Mouse (Mus musculus): ENCODE data around the gene Agpat1. TPM values are rescaled to one million over a fixed set of nuclear protein-coding genes. Genes with fewer than 3 reads are reported as not detected.
A peak's percentile ranks its signal among the peaks of the same experiment; 100 is the strongest.

Gene Agpat1
- total and polyA plus RNA-seq, 3 experiments: 11.2 to 47.4 (median 44.4) TPM

DNA sequence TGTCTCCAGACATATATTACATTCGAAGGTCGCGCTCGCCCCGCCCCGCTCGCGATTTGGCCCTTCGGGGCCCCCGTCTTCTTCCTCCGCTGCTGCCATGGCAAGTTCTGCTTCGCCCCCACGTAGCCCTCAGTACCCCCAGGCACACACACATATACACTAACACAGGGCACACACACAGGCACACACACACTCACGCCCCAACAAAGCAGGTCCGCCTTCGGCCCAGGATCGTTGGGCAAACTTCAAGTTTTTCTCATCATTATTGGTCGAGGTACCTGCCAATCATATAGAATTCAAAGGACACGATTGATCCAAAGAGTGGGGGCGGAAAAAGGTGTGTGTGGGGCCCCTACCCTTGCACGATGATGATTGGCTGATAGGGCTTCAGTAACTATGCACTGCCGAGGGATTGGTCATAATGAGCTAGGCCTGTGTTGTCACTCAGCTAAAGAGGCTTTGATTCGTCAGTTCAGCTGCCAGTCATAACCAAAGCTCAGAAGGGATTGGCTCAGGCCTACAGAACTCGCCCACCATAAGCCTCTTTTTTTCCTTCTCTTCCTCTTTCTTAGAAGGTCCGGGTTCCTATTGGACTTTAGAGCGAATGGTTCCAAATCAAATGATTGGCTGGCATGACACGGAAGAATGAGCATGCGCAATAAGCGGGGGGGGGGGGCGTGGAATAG is 544 bp upstream of the Agpat1 start, which contains the start of gene Rnf5:
Gene Rnf5 (minus strand): TSS at position 316 of the 686 bp plus-strand sequence.
- H3K9me3 ChIP-seq (replicated peaks; ENCODE audit: low read length): no peaks in the 10 kb centered on the region
- H3K27me3 ChIP-seq (replicated peaks): no peaks in the 10 kb centered on the region
- TF ChIP-seq EP300 (IDR thresholded peaks at IDR 0.05; ENCODE audit: low read length) (no peak), SMC3 (IDR thresholded peaks at IDR 0.05; ENCODE audit: low read depth, low read length) (no peak), ZKSCAN1 (IDR thresholded peaks at IDR 0.05; ENCODE audit: borderline replicate concordance, low read depth, low read length) (no peak), JUND (conservative IDR thresholded peaks at IDR 0.05; ENCODE audit: low read depth, low read length) (no peak), NRF1 (IDR thresholded peaks at IDR 0.05; ENCODE audit: low read depth, low read length) (peak; percentile 79), CHD2 (IDR thresholded peaks at IDR 0.05; ENCODE audit: low read length) (peak; percentile 99), ETS1 (conservative IDR thresholded peaks at IDR 0.05; ENCODE audit: low read depth, low read length) (no peak), MAFK (IDR thresholded peaks at IDR 0.05; ENCODE audit: insufficient replicate concordance, low read length) (no peak), POLR2A (IDR thresholded peaks at IDR 0.05; ENCODE audit: low read depth, low read length) (peak; percentile 63), POLR2AphosphoS2 (IDR thresholded peaks at IDR 0.05; ENCODE audit: low read depth, low read length) (no peak), MAZ (IDR thresholded peaks at IDR 0.05; ENCODE audit: low read depth, low read length) (peak; percentile 83), RCOR1 (conservative IDR thresholded peaks at IDR 0.05; ENCODE audit: low read depth, low read length) (no peak), USF1 (IDR thresholded peaks at IDR 0.05; ENCODE audit: low read depth, low read length) (no peak), SIN3A (IDR thresholded peaks at IDR 0.05; ENCODE audit: low read length) (peak; percentile 90), E2F4 (IDR thresholded peaks at IDR 0.05; ENCODE audit: insufficient replicate concordance, low read depth, low read length) (no peak), MAX (IDR thresholded peaks at IDR 0.05; ENCODE audit: low read length) (0 out of 2 replicates have a peak, but pooled peaks have one; percentile 27), ZC3H11A (IDR thresholded peaks at IDR 0.05; ENCODE audit: low read depth, low read length) (no peak), MXI1 (IDR thresholded peaks at IDR 0.05; ENCODE audit: low read depth, low read length) (peak; percentile 80), USF2 (conservative IDR thresholded peaks at IDR 0.05; ENCODE audit: low read depth, low read length) (no peak), RAD21 (IDR thresholded peaks at IDR 0.05; ENCODE audit: low read depth, low read length) (no peak), UBTF (IDR thresholded peaks at IDR 0.05; ENCODE audit: low read depth, low read length) (no peak), TCF12 (IDR thresholded peaks at IDR 0.05; ENCODE audit: low read depth, low read length) (peak; percentile 48), IRF4 (IDR thresholded peaks at IDR 0.05; ENCODE audit: low read depth, low read length) (peak; percentile 18; the same call in 1 of the 2 replicates), NELFE (IDR thresholded peaks at IDR 0.05; ENCODE audit: low read depth, low read length) (peak; percentile 51; the same call in 1 of the 2 replicates), PAX5 (IDR thresholded peaks at IDR 0.05; ENCODE audit: low read length) (no peak), KAT2A (IDR thresholded peaks at IDR 0.05; ENCODE audit: insufficient replicate concordance, low read length) (peak; percentile 79; the same call in 1 of the 2 replicates), HCFC1 (IDR thresholded peaks at IDR 0.05; ENCODE audit: low read depth, low read length) (peak; percentile 79), CHD1 (IDR thresholded peaks at IDR 0.05; ENCODE audit: low read depth, low read length) (no peak), TBP (conservative IDR thresholded peaks at IDR 0.05; ENCODE audit: low read depth, low read length) (peak; percentile 46), MYC (IDR thresholded peaks at IDR 0.05; ENCODE audit: low read depth, low read length) (no peak), ZMIZ1 (IDR thresholded peaks at IDR 0.05; ENCODE audit: low read depth, low read length) (no peak), ELF1 (IDR thresholded peaks at IDR 0.05; ENCODE audit: low read depth, low read length) (peak; percentile 88), ZNF384 (IDR thresholded peaks at IDR 0.05; ENCODE audit: low read depth, low read length) (peak; percentile 97), CTCF (conservative IDR thresholded peaks at IDR 0.05 in 1 of 2, IDR thresholded peaks at IDR 0.05 in 1 of 2; ENCODE audit: low read depth in 2 of 2, low read length in 2 of 2) (no peak), BHLHE40 (IDR thresholded peaks at IDR 0.05; ENCODE audit: low read depth, low read length) (peak; percentile 62), JUN (IDR thresholded peaks at IDR 0.05; ENCODE audit: insufficient read depth, low read depth, low read length) (no peak), MEF2A (IDR thresholded peaks at IDR 0.05; ENCODE audit: borderline replicate concordance, low read depth, low read length) (no peak; the same call in 1 of the 2 replicates), GABPA (IDR thresholded peaks at IDR 0.05; ENCODE audit: insufficient replicate concordance, low read depth, low read length) (no peak; the same call in 1 of the 2 replicates)
- peaks cover 15 to 45% of the 10 kb centered on the region in 2 experiments for H3K36me3 ChIP-seq (replicated peaks in 1 of 2; ENCODE audit: control insufficient read depth in 1 of 2, insufficient read depth in 1 of 2, low read length in 1 of 2)
- peak within 1 kb of the TSS; percentile 91 for H3K9ac ChIP-seq (ENCODE audit: insufficient read depth, low read depth)
- peak within 1 kb of the TSS; percentile 49 for H3K27ac ChIP-seq (ENCODE audit: insufficient read depth, low read depth)
- in situ Hi-C loops (cut with MboI; ENCODE audit: low pct_ligation_motif_present, low pct_unique_long_range_greater_than_20kb, low sequenced_read_pairs) (no loop called here), dilution Hi-C loops (cut with MboI; ENCODE audit: extremely low pct_ligation_motif_present, extremely low pct_unique_long_range_greater_than_20kb, low sequenced_read_pairs) (no loop called here)
- H3K4me2 ChIP-seq (ENCODE audit: insufficient read depth, low read depth, poor library complexity, severe bottlenecking): peak within 1 kb of the TSS; percentile 86
- peaks cover 9 to 34% of the 10 kb centered on the region in 2 experiments for H3K4me1 ChIP-seq (ENCODE audit: control insufficient read depth in 1 of 2, insufficient read depth in 2 of 2)
- peak within 1 kb of the TSS; percentile 75 to 97 (median 82) for H3K4me3 ChIP-seq (replicated peaks in 1 of 3; ENCODE audit: low read depth in 2 of 3, low read length in 2 of 3, poor library complexity in 1 of 3)
- peaks cover 12% of the 10 kb centered on the region for H3K79me2 ChIP-seq (replicated peaks; ENCODE audit: control insufficient read depth, extremely low read depth, insufficient read depth, poor library complexity, severe bottlenecking)
- DNase-seq (ENCODE audit: extremely low read depth): peak; percentile 100
